Mouse (Mus musculus): ENCODE results near the gene Nfat5.

DNA sequence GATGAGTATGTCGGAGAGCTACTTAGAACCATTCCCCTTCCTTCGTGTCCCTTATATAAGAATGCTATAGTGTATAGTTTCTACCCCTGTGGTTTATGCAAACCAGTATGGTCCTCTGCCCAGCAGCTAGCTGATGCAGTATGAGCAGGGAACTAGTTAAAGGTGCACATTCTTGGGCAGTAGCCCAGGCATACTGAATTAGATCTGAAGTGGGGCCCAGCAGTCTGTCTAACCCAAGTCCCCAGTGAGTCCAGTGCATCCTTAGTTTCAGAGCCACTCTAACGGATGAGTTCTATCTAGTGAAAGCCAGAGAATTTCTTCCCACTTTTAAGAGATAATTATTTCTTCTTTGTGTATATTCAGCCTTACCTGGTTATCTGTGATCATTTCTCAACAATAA lies 84.1 kb downstream of the Nfat5 start:
- TF ChIP-seq CTCF (IDR thresholded peaks at IDR 0.05; ENCODE audit: borderline replicate concordance, insufficient read depth, low read length): no peak
- TF ChIP-seq POLR2A (IDR thresholded peaks at IDR 0.05; ENCODE audit: low read depth, low read length): no peak

All from embryonic fibroblast, embryonic 13.5 days (primary cell).